Mouse (Mus musculus) liver, postnatal 0 days (tissue): ENCODE results near the gene Ipo13.

Experiments
- CTCF ChIP-seq: sonication (generic); IDR thresholded peaks from 2 replicates; pipeline ENCODE4 v1.5.1; 2016; ENCODE audit warnings: antibody characterized with exemption, low read depth
- EP300 ChIP-seq: IDR thresholded peaks from 2 replicates; pipeline ENCODE4 v1.6.1; 2016; ENCODE audit warnings: antibody characterized with exemption, low read depth, mild to moderate bottlenecking

- TF ChIP-seq CTCF, result no peak
- TF ChIP-seq EP300, result no peak
Observed at GRCm38 (mm10) chr4:117916386-117916785, 1.6 kb upstream of the Ipo13 start.
